Mouse (Mus musculus) embryonic stem cell, embryonic (primary cell): ENCODE data around the gene Secisbp2.

ENCODE experiments used
- CTCF ChIA-PET, 4 experiments: fragments of 300-600 bp in 2 of 4; fragments of 350-600 bp in 2 of 4; sonication (Branson Sonifier 250); formaldehyde crosslinking; loops; one replicate each; lab custom pipeline; 2022; ENCODE audit warnings: inconsistent platforms in 2 of 4; lab: Charles Lee
- POLR2A ChIA-PET, 4 experiments: fragments of 300-600 bp in 2 of 4; fragments of 350-600 bp in 2 of 4; sonication (Branson Sonifier 250); formaldehyde crosslinking; loops; one replicate each; lab custom pipeline; 2022; ENCODE audit warnings: antibody characterized with exemption in 4 of 4, inconsistent platforms in 1 of 4; lab: Charles Lee

Gene Secisbp2

GRCm38 (mm10) chr13:51729887-51730361 lies 78.4 kb downstream of the Secisbp2 start:
- CTCF ChIA-PET = interaction anchor here (0.5 to 1.3 kb wide), 15 partner anchors 11 to 1083 kb away, joined by 3 to 6 read pairs (median 3); no protein-coding TSS in a partner anchor
- POLR2A ChIA-PET = interaction anchor here in 3 of 4 experiments (0.8 to 1.1 kb wide), 5 partner anchors 18 to 82 kb away, joined by 3 to 5 read pairs (median 3); partner anchors contain the start of gene Secisbp2 (in 1 of the 3)

GRCm38 (mm10) chr13:51731474-51731873 lies 80.0 kb downstream of the Secisbp2 start:
- ChIA-PET POLR2A (interaction anchor here in 1 of 4 experiments (1.7 kb wide), 1 partner anchor 20 kb away, joined by 5 read pairs; no protein-coding TSS in a partner anchor), CTCF (interaction anchor here in 2 of 4 experiments (0.5 to 1.0 kb wide), 3 partner anchors 17 to 492 kb away, joined by 3 to 6 read pairs (median 3); no protein-coding TSS in a partner anchor)

GRCm38 (mm10) chr13:51732097-51732664 lies 80.7 kb downstream of the Secisbp2 start:
- CTCF ChIA-PET = interaction anchor here in 1 of 4 experiments (0.5 kb wide), 1 partner anchor 88 kb away, joined by 6 read pairs; no protein-coding TSS in a partner anchor
- POLR2A ChIA-PET = interaction anchor here in 1 of 4 experiments (0.6 to 1.7 kb wide), 2 partner anchors 20 to 446 kb away, joined by 3 to 5 read pairs; no protein-coding TSS in a partner anchor
